1 mouse cellular context compared by ENCODE assay signal in the genomic region with DNA sequence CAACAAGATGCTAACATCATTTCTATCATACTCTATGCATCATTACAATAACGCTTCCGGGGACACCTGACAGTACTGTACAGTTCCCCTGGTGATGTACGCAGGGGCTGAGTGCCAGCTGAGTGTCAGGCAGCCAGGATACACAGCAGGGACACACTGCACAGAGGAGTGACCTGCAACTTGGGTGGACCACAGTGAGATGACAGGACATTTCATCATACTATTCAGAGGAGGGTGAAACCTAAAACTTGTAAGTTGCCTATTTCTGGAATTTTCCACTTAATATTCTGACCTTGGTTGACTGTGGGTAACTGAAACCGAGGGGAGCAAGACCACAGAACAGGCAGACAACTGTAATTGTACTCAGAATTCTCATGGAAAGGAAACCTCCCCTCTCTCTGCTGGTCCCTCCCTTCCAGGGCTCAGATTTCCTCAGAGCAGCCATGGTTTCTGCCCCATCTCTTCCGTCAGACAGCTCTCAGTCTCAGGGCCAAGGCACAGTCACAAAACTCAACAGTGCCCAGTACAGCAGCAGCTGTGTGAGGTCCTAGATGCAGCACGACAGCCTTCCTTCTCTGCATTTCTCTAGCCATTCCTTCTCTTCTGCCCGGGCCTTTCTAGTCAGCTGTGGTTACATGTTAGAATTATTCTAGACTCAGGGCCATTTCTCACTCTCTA.
TF ChIP-seq lines count a peak whose summit lies in the region.

No protein-coding gene starts in this region.

TF ChIP-seq in CH12.LX, 34 proteins besides CTCF, POLR2A, EP300 and RAD21:
- TF ChIP-seq MYC (IDR thresholded peaks at IDR 0.05; ENCODE audit: low read depth, low read length) (no peak), UBTF (IDR thresholded peaks at IDR 0.05; ENCODE audit: low read depth, low read length) (no peak), MAFK (IDR thresholded peaks at IDR 0.05; ENCODE audit: insufficient replicate concordance, low read length) (no peak), USF1 (IDR thresholded peaks at IDR 0.05; ENCODE audit: low read depth, low read length) (no peak), CHD1 (IDR thresholded peaks at IDR 0.05; ENCODE audit: low read depth, low read length) (no peak), ETS1 (conservative IDR thresholded peaks at IDR 0.05; ENCODE audit: low read depth, low read length) (no peak), PAX5 (IDR thresholded peaks at IDR 0.05; ENCODE audit: low read length) (no peak)
